In the genomic region with DNA sequence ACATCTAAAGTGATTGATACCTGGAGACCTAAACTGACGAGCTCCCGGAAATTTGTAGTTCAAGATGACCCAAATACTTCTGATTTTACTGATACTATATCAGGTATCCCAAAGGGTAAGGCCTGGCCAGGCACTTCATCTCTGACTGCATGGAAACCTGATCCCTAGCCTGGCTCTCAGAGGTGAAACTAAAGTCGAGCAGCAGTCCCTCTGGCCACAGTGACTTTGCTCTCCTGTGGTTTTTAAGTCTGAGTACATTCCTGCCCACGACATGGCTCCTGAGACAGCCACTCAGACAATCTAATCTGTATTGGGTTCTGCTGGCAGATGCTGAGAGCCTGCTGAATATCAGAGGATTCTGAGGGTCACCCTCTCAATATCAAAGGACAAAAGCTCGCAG, we compare ENCODE assay signal across 19 mouse cellular contexts.
A peak's percentile ranks its signal among the peaks of the same experiment; 100 is the strongest.
DNase-seq lines count a peak whose midpoint lies in the region; ATAC-seq and TF ChIP-seq lines count a peak whose summit lies in the region.
"Had no signal": no experiment of that assay in that cellular context is flagged by ENCODE, and none has a peak within 500 bp of the region (broad histone marks: within the 10 kb centered on the region; RNA-seq: fewer than 3 reads in every experiment).

No protein-coding gene starts in this region.

- no peak overlapping the region for H3K4me3 ChIP-seq in gastrocnemius, adult 2 months
- no peak overlapping the region for H3K4me3 ChIP-seq in heart, embryonic 11.5 days (ENCODE audit: low read depth, low read length)
- H3K4me3 ChIP-seq in heart, embryonic 15.5 days = no peak overlapping the region
- H3K4me3 ChIP-seq in hindbrain, embryonic 12.5 days = no peak overlapping the region
- H3K4me3 ChIP-seq: forebrain, embryonic 13.5 days; layer of hippocampus, adult 2 months had no signal

- peak; percentile 57 for DNase-seq in gastrocnemius, adult 2 months
- no peak for DNase-seq in gastrocnemius, postnatal 10 days
- no peak for DNase-seq in heart, postnatal 36 days
- peak; percentile 70 for DNase-seq in 3T3-L1 (ENCODE audit: low read depth, low spot score)
- DNase-seq in frontal cortex, postnatal 14 days (ENCODE audit: low spot score in 2 of 2) = no peak
- DNase-seq: adrenal gland, postnatal 25 days; cerebellum, adult 9-10 months; kidney, postnatal 14 days; thymus, adult 2 months; thymus, postnatal 4 days had no signal

- peaks cover 32% of the 10 kb centered on the region for H3K36me3 ChIP-seq in heart, embryonic 11.5 days (ENCODE audit: control insufficient read depth, insufficient read depth, low read length)
- peaks cover 73% of the 10 kb centered on the region for H3K36me3 ChIP-seq in heart, embryonic 15.5 days
- H3K36me3 ChIP-seq in hindbrain, embryonic 12.5 days = peaks cover 51% of the 10 kb centered on the region

- WGBS in heart, embryonic 11.5 days (ENCODE audit: insufficient replicate concordance) = 28% methylated on average over 5 of the region's 5 CpGs
- 24% methylated on average over 5 of the region's 5 CpGs for WGBS in heart, embryonic 15.5 days
- WGBS in hindbrain, embryonic 12.5 days = 52% methylated on average over 5 of the region's 5 CpGs

- no peaks in the 10 kb centered on the region for H3K9me3 ChIP-seq in heart, embryonic 11.5 days (replicated peaks; ENCODE audit: control insufficient read depth, low read length)
- H3K9me3 ChIP-seq in heart, embryonic 15.5 days (replicated peaks) = no peaks in the 10 kb centered on the region
- no peaks in the 10 kb centered on the region for H3K9me3 ChIP-seq in hindbrain, embryonic 12.5 days (replicated peaks)
- H3K9me3 ChIP-seq: forebrain, embryonic 13.5 days had no signal

- 0 out of 2 replicates have a peak, but pooled peaks have one; percentile 26 for ATAC-seq in heart, embryonic 11.5 days (replicated peaks; ENCODE audit: insufficient number of reproducible peaks, low FRiP score, low TSS enrichment)
- 0 out of 2 replicates have a peak, but pooled peaks have one; percentile 57 for ATAC-seq in heart, embryonic 15.5 days (replicated peaks; ENCODE audit: insufficient number of reproducible peaks, insufficient read depth, low FRiP score, low read depth)
- ATAC-seq in hindbrain, embryonic 12.5 days (ENCODE audit: low FRiP score) = no peak
- ATAC-seq: CD4-positive, CD25-positive, alpha-beta regulatory T cell, adult 4 months; forebrain, embryonic 13.5 days; inflammation-experienced regulatory T-cells, adult 6 months had no signal

- intact Hi-C loops in gastrocnemius, adult 2 months (cut with DNase I) = loop anchor here (5.0 kb wide), 1 partner anchor 265 kb away; no protein-coding TSS in a partner anchor
- intact Hi-C loops in heart, postnatal 36 days (cut with DNase I) = no loop called here

- no peaks in the 10 kb centered on the region for H3K27me3 ChIP-seq in heart, embryonic 11.5 days (ENCODE audit: control insufficient read depth, insufficient read depth, low read length)
- no peaks in the 10 kb centered on the region for H3K27me3 ChIP-seq in heart, embryonic 15.5 days
- H3K27me3 ChIP-seq in hindbrain, embryonic 12.5 days = no peaks in the 10 kb centered on the region
- H3K27me3 ChIP-seq: forebrain, embryonic 13.5 days had no signal

- TF ChIP-seq CTCF in gastrocnemius, adult 2 months (IDR thresholded peaks at IDR 0.05) = no peak

- H3K27ac ChIP-seq in gastrocnemius, adult 2 months = peak overlapping the region; percentile 78
- no peak overlapping the region for H3K27ac ChIP-seq in heart, embryonic 11.5 days (ENCODE audit: low read depth, low read length)
- H3K27ac ChIP-seq in heart, embryonic 15.5 days = peak overlapping the region; percentile 35
- no peak overlapping the region for H3K27ac ChIP-seq in hindbrain, embryonic 12.5 days
- H3K27ac ChIP-seq: forebrain, embryonic 13.5 days; hindbrain, embryonic 14.5 days; layer of hippocampus, adult 2 months had no signal

- H3K4me2 ChIP-seq in heart, embryonic 11.5 days = no peak overlapping the region
- H3K4me2 ChIP-seq in heart, embryonic 15.5 days = no peak overlapping the region
- no peak overlapping the region for H3K4me2 ChIP-seq in hindbrain, embryonic 12.5 days (replicated peaks)
- H3K4me2 ChIP-seq: forebrain, embryonic 13.5 days; hindbrain, embryonic 14.5 days; midbrain, embryonic 11.5 days had no signal

- H3K4me1 ChIP-seq in heart, embryonic 11.5 days (ENCODE audit: control insufficient read depth, insufficient read depth, low read length) = 0 out of 2 replicates have a peak, but pooled peaks cover 7% of the 10 kb centered on the region
- H3K4me1 ChIP-seq in heart, embryonic 15.5 days (replicated peaks) = peaks cover 10% of the 10 kb centered on the region
- H3K4me1 ChIP-seq in hindbrain, embryonic 12.5 days = no peaks in the 10 kb centered on the region

- H3K9ac ChIP-seq in heart, embryonic 11.5 days (ENCODE audit: low read depth, low read length) = no peak overlapping the region
- H3K9ac ChIP-seq in heart, embryonic 15.5 days = no peak overlapping the region
- H3K9ac ChIP-seq in hindbrain, embryonic 12.5 days = no peak overlapping the region
- H3K9ac ChIP-seq: forebrain, embryonic 13.5 days; hindbrain, embryonic 14.5 days had no signal

Comparison
In these comparisons a context has a peak if more than half of its experiments do, and no peak if none do; other contexts are left out.
1. DNase-seq: peak in gastrocnemius, adult 2 months (single experiment) and 3T3-L1 (single experiment); none in gastrocnemius, postnatal 10 days (single experiment), heart, postnatal 36 days (0 of 2) and frontal cortex, postnatal 14 days (0 of 2).
2. H3K27ac ChIP-seq: peak in gastrocnemius, adult 2 months (single experiment) and heart, embryonic 15.5 days (single experiment); none in heart, embryonic 11.5 days (single experiment) and hindbrain, embryonic 12.5 days (single experiment).